In genomic region chr15:51139507-51139906, GRCm38 (mm10) we compare ENCODE assay signal across 24 mouse cellular contexts.
DNase-seq lines count a peak whose midpoint lies in the region; ATAC-seq lines count a peak whose summit lies in the region.
"Had no signal": no experiment of that assay in that cellular context is flagged by ENCODE, and none has a peak within 500 bp of the region (broad histone marks: within the 10 kb centered on the region; RNA-seq: fewer than 3 reads in every experiment).

No protein-coding gene starts in this region.

- no peak overlapping the region for H3K9ac ChIP-seq in forebrain, embryonic 14.5 days (ENCODE audit: low read length)
- no peak overlapping the region for H3K9ac ChIP-seq in forebrain, embryonic 12.5 days
- no peak overlapping the region for H3K9ac ChIP-seq in hindbrain, embryonic 16.5 days (ENCODE audit: low read depth, low read length)
- H3K9ac ChIP-seq: heart, embryonic 15.5 days; hindbrain, embryonic 15.5 days; intestine, embryonic 15.5 days; limb, embryonic 15.5 days; liver, embryonic 14.5 days; neural tube, embryonic 15.5 days had no signal

- H3K4me3 ChIP-seq in forebrain, embryonic 14.5 days (ENCODE audit: low read depth, low read length) = no peak overlapping the region
- H3K4me3 ChIP-seq in forebrain, embryonic 12.5 days (replicated peaks) = no peak overlapping the region
- H3K4me3 ChIP-seq in hindbrain, embryonic 16.5 days (ENCODE audit: low read length) = no peak overlapping the region
- H3K4me3 ChIP-seq: forebrain, embryonic 10.5 days; heart, embryonic 15.5 days; hindbrain, embryonic 15.5 days; intestine, embryonic 15.5 days; limb, embryonic 15.5 days; midbrain, embryonic 10.5 days; neural tube, embryonic 15.5 days had no signal

- H3K36me3 ChIP-seq in forebrain, embryonic 14.5 days (ENCODE audit: control insufficient read depth, insufficient read depth, low read length) = no peaks in the 10 kb centered on the region
- H3K36me3 ChIP-seq in forebrain, embryonic 12.5 days (replicated peaks) = no peaks in the 10 kb centered on the region
- no peaks in the 10 kb centered on the region for H3K36me3 ChIP-seq in hindbrain, embryonic 16.5 days (ENCODE audit: control insufficient read depth, insufficient read depth, low read length)
- H3K36me3 ChIP-seq: forebrain, embryonic 10.5 days; heart, embryonic 15.5 days; hindbrain, embryonic 15.5 days; intestine, embryonic 15.5 days; limb, embryonic 15.5 days; midbrain, embryonic 10.5 days; neural tube, embryonic 15.5 days had no signal

- H3K4me2 ChIP-seq in forebrain, embryonic 14.5 days (ENCODE audit: low read length) = no peak overlapping the region
- H3K4me2 ChIP-seq in forebrain, embryonic 12.5 days = no peak overlapping the region
- H3K4me2 ChIP-seq in hindbrain, embryonic 16.5 days (ENCODE audit: low read length) = no peak overlapping the region
- H3K4me2 ChIP-seq: heart, embryonic 15.5 days; hindbrain, embryonic 15.5 days; intestine, embryonic 15.5 days; limb, embryonic 15.5 days; neural tube, embryonic 15.5 days had no signal

- 0 out of 2 replicates have a peak, but pooled peaks cover 4% of the 10 kb centered on the region for H3K4me1 ChIP-seq in forebrain, embryonic 14.5 days (ENCODE audit: control insufficient read depth, insufficient read depth, low read length)
- peaks cover 3% of the 10 kb centered on the region; the same call in 1 of the 2 replicates for H3K4me1 ChIP-seq in forebrain, embryonic 12.5 days
- H3K4me1 ChIP-seq in hindbrain, embryonic 16.5 days (ENCODE audit: control insufficient read depth, insufficient read depth, low read depth, low read length) = no peaks in the 10 kb centered on the region
- H3K4me1 ChIP-seq: heart, embryonic 15.5 days; hindbrain, embryonic 15.5 days; intestine, embryonic 15.5 days; limb, embryonic 15.5 days; midbrain, embryonic 10.5 days; neural tube, embryonic 15.5 days had no signal

- ATAC-seq in forebrain, embryonic 14.5 days = no peak; the same call in 1 of the 2 replicates
- ATAC-seq in forebrain, embryonic 12.5 days (ENCODE audit: low FRiP score) = no peak
- ATAC-seq in hindbrain, embryonic 16.5 days = no peak
- ATAC-seq: intestine, embryonic 15.5 days had no signal

- H3K9me3 ChIP-seq in forebrain, embryonic 14.5 days (replicated peaks; ENCODE audit: control insufficient read depth, low read length) = no peaks in the 10 kb centered on the region
- H3K9me3 ChIP-seq in forebrain, embryonic 12.5 days = no peaks in the 10 kb centered on the region
- H3K9me3 ChIP-seq in hindbrain, embryonic 16.5 days (ENCODE audit: control insufficient read depth, low read length) = no peaks in the 10 kb centered on the region
- H3K9me3 ChIP-seq: forebrain, embryonic 10.5 days; heart, embryonic 15.5 days; hindbrain, embryonic 15.5 days; intestine, embryonic 15.5 days; limb, embryonic 15.5 days; midbrain, embryonic 10.5 days; neural tube, embryonic 15.5 days had no signal

- peak; percentile 51 for DNase-seq in forebrain, embryonic 14.5 days (ENCODE audit: low spot score)
- peak; percentile 8 for DNase-seq in left cerebral cortex, adult 11 months (ENCODE audit: low spot score)
- DNase-seq in left cerebral cortex, adult 8-10 months (ENCODE audit: low spot score in 2 of 2) = no peak
- DNase-seq in lung, postnatal 25 days (ENCODE audit: low spot score) = peak; percentile 2
- DNase-seq in lung, postnatal 14 days = no peak
- peak; percentile 75 for DNase-seq in brain, adult 2 months (ENCODE audit: low read depth, low spot score)
- DNase-seq: adrenal gland, postnatal 10 days; cerebellum, adult 9-10 months; gastrocnemius, postnatal 36 days; kidney, adult 8-10 months; kidney, postnatal 10 days; spleen, adult 18-20 months; thymus, adult 18-20 months; thymus, postnatal 36 days had no signal

- 74% methylated on average over 4 of the region's 4 CpGs for WGBS in forebrain, embryonic 14.5 days
- 82% methylated on average over 4 of the region's 4 CpGs for WGBS in forebrain, embryonic 12.5 days
- WGBS in hindbrain, embryonic 16.5 days = 79% methylated on average over 4 of the region's 4 CpGs

- no peaks in the 10 kb centered on the region for H3K27me3 ChIP-seq in forebrain, embryonic 14.5 days (replicated peaks; ENCODE audit: control insufficient read depth, insufficient read depth, low read length)
- H3K27me3 ChIP-seq in forebrain, embryonic 12.5 days = no peaks in the 10 kb centered on the region
- H3K27me3 ChIP-seq in hindbrain, embryonic 16.5 days (replicated peaks; ENCODE audit: control insufficient read depth, insufficient read depth, low read length) = no peaks in the 10 kb centered on the region
- H3K27me3 ChIP-seq: hindbrain, embryonic 15.5 days; intestine, embryonic 15.5 days; limb, embryonic 15.5 days; neural tube, embryonic 15.5 days had no signal

- no peak overlapping the region for H3K27ac ChIP-seq in forebrain, embryonic 14.5 days (ENCODE audit: low read depth, low read length)
- H3K27ac ChIP-seq in forebrain, embryonic 12.5 days = no peak overlapping the region
- no peak overlapping the region for H3K27ac ChIP-seq in hindbrain, embryonic 16.5 days (ENCODE audit: low read depth, low read length)
- H3K27ac ChIP-seq: forebrain, embryonic 10.5 days; heart, embryonic 15.5 days; hindbrain, embryonic 15.5 days; intestine, embryonic 15.5 days; limb, embryonic 15.5 days; liver, embryonic 14.5 days; midbrain, embryonic 10.5 days; neural tube, embryonic 15.5 days had no signal

Comparison
In these comparisons a context has a peak if more than half of its experiments do, and no peak if none do; other contexts are left out.
1. DNase-seq: peak in forebrain, embryonic 14.5 days (single experiment), left cerebral cortex, adult 11 months (single experiment), lung, postnatal 25 days (single experiment) and brain, adult 2 months (single experiment); none in left cerebral cortex, adult 8-10 months (0 of 2) and lung, postnatal 14 days (single experiment).